Mouse (Mus musculus) cerebellum, adult 11 months (tissue): ENCODE results near the gene Dpm1.

Experiments used
- DNase-seq: peaks from one replicate; pipeline ENCODE4 v3.0.0; 2022

Dpm1 gene

DNA sequence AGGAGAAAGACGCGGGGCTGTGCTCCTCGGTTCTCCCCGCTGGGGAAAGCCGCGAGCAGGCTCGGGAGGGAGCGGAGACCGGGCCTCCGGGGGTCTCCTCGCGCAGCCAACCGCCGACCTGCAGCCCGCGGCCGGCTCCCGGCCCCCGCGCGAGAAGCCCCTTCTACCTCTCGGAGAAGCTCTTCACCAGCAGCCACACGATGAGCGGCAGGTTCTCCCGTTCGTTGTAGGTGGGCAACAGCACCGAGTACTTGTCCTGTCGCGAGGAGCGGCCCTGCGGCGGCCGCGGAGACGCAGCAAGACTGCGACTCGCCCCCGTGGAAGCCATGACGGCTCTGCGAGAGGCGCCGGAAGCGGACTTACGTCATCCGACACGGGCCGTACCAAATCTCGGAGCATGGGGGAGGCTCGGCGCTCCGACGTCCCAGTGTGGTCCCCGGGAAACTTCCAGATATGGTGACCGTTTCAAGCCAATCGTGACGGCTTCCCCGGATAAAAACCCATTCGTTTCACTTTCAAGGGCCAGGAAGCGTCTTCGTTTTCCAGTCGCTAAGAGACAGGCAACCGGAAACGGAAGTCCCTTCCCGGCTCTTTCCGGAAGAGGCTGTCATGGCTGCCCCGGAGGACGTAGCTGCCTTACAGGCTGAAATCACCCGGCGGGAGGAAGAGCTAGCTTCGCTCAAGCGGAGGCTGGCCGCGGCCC, at the start of gene Dpm1, which contains the start of the genes Gm20716 and Mocs3:
Gene Dpm1 (minus strand): TSS at position 566 of the 703 bp plus-strand sequence.
Gene Gm20716 (minus strand): TSS at position 339 of the 703 bp plus-strand sequence.
Gene Mocs3 (plus strand): TSS at position 597 of the 703 bp plus-strand sequence.
- DNase-seq = peak; percentile 81

GRCm38 (mm10) chr2:168274374-168274935, 44.1 kb upstream of the Dpm1 start:
- DNase-seq = peak; percentile 26

- DNase-seq = no peak
Measured at GRCm38 (mm10) chr2:168273387-168273786, 43.0 kb upstream of the Dpm1 start.

GRCm38 (mm10) chr2:168268033-168268432, 37.6 kb upstream of the Dpm1 start:
- DNase-seq = no peak

GRCm38 (mm10) chr2:168260900-168261299, 30.5 kb upstream of the Dpm1 start:
- no peak for DNase-seq

- DNase-seq = no peak
Measured at GRCm38 (mm10) chr2:168260124-168260523, 29.7 kb upstream of the Dpm1 start.

- no peak for DNase-seq
Measured at GRCm38 (mm10) chr2:168259046-168259445, 28.7 kb upstream of the Dpm1 start.

DNA sequence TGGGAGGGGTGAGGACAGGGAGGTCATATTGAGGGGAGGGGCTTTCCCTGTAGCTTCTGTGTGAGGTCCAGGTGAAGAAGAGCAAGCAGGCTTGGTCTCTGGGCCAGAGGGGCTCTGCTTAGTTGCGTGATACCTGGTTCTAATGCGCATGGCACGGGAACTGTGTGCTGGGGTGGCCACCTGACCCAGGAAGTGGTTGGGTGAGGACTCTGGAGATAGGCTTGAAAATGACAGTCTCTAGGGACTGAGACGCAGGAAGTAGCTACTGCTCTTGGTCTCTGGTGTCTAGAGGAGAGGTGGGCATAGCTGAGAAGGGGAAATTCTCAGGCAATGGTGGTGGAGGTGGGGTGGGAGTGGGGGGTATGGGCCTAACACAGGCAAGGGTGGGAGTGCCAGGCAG, 26.8 kb upstream of the Dpm1 start:
- DNase-seq = no peak

DNA sequence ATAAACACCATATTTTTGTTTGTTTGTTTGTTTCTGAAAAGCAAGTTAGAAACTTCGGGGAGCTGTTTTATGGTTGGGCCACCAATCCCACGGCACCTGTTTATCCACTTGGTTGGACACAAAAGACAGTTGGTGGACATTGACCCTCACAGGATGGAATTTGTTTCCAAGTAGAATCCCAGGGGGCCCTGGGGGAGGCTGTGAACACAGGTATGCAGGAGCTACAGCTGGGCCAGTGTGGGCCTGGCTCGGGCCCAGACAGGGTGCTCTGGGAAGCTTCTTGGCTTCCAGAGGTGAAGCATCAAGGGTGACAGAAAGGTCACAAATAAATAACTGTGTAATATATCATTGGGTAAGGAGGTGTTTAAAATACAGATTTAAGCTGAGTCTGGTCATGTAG, 26.1 kb upstream of the Dpm1 start:
- DNase-seq = no peak

- DNase-seq = no peak
Measured at GRCm38 (mm10) chr2:168253822-168254221, 23.4 kb upstream of the Dpm1 start.

- DNase-seq = no peak
Measured at GRCm38 (mm10) chr2:168252639-168253292, 22.4 kb upstream of the Dpm1 start.

- DNase-seq = peak; percentile 76
Measured at GRCm38 (mm10) chr2:168250270-168250669, 19.9 kb upstream of the Dpm1 start.

- DNase-seq = no peak
Measured at GRCm38 (mm10) chr2:168248856-168249245, 18.5 kb upstream of the Dpm1 start.

GRCm38 (mm10) chr2:168248167-168248855, 17.9 kb upstream of the Dpm1 start:
- no peak for DNase-seq

GRCm38 (mm10) chr2:168245571-168245970, 15.2 kb upstream of the Dpm1 start:
- DNase-seq = no peak

- no peak for DNase-seq
Measured at GRCm38 (mm10) chr2:168243278-168243677, 12.9 kb upstream of the Dpm1 start.

DNA sequence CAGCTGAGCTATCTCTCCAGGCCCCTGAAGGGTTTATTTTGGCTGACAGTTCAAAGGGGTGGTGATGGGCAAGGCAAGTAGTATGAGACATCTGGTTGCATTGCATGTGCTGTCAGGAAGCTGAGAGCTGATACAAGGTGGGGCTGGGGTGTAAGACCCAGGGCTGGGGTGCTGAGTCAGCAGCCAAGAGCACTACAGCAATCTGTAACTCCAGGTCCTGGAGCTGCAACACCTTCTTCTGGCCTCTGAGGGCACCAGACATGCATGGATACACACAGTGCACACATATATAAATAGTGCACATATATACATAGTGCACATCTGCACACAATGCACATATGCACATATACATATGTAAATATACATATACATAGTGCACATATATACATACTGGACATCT, 12.4 kb upstream of the Dpm1 start:
- no peak for DNase-seq

DNA sequence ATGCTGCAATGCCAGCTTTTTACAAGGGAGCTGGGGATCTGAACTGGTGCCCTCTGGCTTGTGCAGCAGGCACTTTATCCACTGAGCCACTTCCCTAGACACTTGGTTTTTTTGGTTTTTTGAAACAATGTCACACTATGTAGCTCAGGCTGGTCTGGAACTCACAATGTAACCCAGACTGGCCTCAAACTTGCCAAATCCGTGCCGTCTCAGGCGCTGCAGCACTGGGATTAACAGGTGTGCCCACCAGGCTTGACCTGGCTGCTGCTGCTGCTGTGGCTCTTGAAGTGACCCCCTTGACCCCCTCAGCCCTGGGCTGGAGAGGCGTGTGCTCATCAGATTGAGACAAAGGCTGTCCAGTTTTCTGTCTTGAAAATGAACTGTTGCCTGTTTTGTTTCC, 7.9 kb upstream of the Dpm1 start:
- DNase-seq = no peak

- no peak for DNase-seq
Measured at GRCm38 (mm10) chr2:168233286-168233685, 2.9 kb upstream of the Dpm1 start.

GRCm38 (mm10) chr2:168231471-168231829, 1.1 kb upstream of the Dpm1 start:
- DNase-seq = peak; percentile 21

DNA sequence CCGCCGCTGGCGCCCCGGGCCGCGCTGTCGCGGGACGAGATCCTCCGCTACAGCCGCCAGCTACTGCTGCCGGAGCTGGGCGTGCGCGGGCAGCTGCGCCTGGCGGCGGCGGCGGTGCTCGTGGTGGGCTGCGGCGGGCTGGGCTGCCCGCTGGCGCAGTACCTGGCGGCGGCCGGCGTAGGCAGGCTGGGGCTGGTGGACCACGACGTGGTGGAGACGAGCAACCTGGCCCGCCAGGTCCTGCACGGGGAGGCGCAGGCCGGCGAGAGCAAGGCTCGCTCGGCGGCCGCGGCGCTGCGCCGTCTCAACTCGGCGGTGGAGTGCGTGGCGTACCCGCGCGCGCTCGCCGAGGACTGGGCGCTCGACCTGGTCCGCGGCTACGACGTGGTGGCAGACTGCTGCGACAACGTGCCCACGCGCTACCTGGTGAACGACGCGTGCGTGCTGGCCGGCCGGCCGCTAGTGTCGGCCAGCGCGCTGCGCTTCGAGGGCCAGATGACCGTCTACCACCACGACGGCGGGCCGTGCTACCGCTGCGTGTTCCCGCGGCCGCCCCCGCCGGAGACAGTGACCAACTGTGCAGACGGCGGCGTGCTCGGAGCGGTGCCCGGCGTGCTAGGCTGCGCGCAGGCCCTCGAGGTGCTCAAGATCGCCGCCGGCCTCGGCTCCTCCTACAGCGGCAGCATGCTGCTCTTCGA, 531 bp upstream of the Dpm1 start:
- peak; percentile 30 for DNase-seq

- peak; percentile 32 for DNase-seq
Measured at GRCm38 (mm10) chr2:168229116-168230025, 1.0 kb downstream of the Dpm1 start.
